Mouse (Mus musculus) Patski (cell line): ENCODE data around the gene Stard10. TPM values are rescaled to one million over a fixed set of nuclear protein-coding genes. Genes with fewer than 3 reads are reported as not detected.

Experiments
- ATAC-seq: fragments of 100-300 bp; one replicate; pipeline ENCODE4 v1.8.0; 2021
- CTCF ChIA-PET: fragments of 350-600 bp; sonication (Branson Sonifier 250); formaldehyde crosslinking; loops from one replicate; lab custom pipeline; 2022; ENCODE audit warnings: inconsistent platforms; lab: Charles Lee
- POLR2A ChIA-PET: fragments of 350-600 bp; sonication (Branson Sonifier 250); formaldehyde crosslinking; loops from one replicate; lab custom pipeline; 2022; ENCODE audit warnings: antibody characterized with exemption, inconsistent platforms; lab: Charles Lee
- DNase-seq: peaks from one replicate; pipeline ENCODE4 v3.0.0-alpha.2; 2011; ENCODE audit warnings: low read depth, low spot score
- H3K27me3 ChIP-seq: fragments of 371-371 bp; one replicate; pipeline ENCODE4 v1.5.1; 2021
- CTCF ChIP-seq: fragments of 100-300 bp; IDR thresholded peaks from one replicate; pipeline ENCODE4 v1.5.1; 2021
- in situ Hi-C: fragments of 300-500 bp; cut with MboI; formaldehyde crosslinking; loops from 3 replicates; pipeline ENCODE4 v1.11.1; 2018; ENCODE audit warnings: low pct_unique_long_range_greater_than_20kb, mixed read lengths
- polyA plus RNA-seq: library from polyadenylated mRNA; unstranded; gene quantifications from one replicate; pipeline ENCODE4 v1.2.3, GENCODE M21; 2021

The Stard10 gene
- polyA plus RNA-seq, 1 experiment from 2014 or later = 68.5 TPM

DNA sequence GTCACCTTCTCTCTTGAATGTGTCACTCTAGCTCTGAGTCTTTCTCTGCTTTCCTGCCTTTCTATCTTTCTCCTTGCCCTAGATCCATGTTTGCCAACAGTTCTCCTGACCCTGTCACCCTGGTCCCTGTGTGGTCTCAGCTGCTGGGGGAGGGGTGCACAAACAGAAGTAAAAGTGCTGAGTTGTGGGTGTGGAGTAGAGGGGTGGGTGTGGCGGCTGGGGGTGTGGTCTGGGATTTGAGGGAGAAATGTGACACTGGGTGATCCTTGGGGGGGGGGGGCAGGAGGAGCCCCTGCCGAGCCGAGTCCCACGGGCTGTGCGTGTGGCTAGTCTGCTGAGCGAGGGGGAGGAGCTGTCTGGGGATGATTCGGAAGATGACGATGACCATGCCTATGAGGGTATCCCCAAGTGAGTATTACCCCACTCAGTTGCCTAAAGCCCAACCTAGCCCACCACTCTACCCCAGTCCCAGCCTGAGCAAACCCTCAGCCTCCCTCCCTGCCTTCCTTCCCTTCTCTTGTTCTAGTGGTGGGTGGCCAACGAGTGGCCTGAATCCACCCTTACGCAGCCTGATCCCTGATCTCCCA lies 69.1 kb downstream of the Stard10 start:
- TF ChIP-seq CTCF = no peak
- CTCF ChIA-PET = no interaction called here
- POLR2A ChIA-PET = no interaction called here
- in situ Hi-C loops = no loop called here
- no peak for DNase-seq
- no peaks in the 10 kb centered on the region for H3K27me3 ChIP-seq
- no peak for ATAC-seq

DNA sequence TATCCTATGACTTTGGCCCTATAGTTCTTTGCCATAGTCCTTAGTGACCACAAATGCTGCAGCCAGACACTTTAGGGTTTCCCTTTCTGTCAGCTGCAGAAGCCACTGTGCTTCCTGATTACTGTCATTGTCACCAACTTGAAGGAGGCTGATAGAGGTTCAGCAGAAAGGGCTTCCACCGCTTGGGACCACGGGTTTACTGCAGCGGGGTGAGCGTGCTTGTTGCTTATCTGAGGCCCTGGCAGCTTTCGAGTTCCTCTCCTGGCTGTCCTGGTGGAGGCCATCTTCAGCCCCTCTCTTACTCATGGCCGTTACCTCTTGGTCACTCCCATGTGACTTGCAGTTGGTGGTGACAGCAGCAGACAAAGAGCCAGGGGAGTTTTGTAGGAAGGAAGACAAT lies 72.4 kb downstream of the Stard10 start:
- no peak for TF ChIP-seq CTCF
- DNase-seq = no peak
- ATAC-seq = no peak
- in situ Hi-C loops = no loop called here
- POLR2A ChIA-PET = no interaction called here
- no peaks in the 10 kb centered on the region for H3K27me3 ChIP-seq
- CTCF ChIA-PET = no interaction called here

DNA sequence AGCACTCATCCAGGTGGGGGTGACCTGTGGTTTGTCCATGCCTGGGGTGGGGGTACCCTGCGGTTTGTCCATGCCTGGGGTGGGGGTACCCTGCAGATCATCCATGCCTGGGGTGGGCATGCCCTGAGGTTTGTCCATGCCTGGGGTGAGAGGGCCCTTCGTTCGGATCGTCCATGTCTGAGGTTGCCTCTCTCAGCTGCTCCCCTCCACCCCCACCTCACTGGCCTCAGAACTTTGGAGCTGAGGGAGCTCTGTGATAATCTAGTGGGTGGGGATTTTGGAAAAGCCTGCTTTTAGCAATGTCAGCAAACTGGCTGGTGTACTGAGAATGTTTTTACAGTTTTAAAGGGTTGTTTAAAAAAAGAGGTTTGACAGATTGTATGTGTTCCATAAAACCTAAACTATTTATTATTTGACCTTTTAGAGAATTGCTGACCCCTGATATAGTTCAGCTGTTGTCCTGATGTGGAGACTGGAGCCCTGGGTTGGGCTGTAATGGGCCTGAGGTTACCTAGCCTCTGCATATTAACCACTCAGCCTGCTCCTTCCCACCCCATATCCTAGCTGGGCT lies 75.1 kb downstream of the Stard10 start:
- DNase-seq = no peak
- no peak for ATAC-seq
- in situ Hi-C loops = no loop called here
- CTCF ChIA-PET = interaction anchor here (0.9 to 1.2 kb wide), 2 partner anchors 21 kb away, joined by 3 read pairs; no protein-coding TSS in a partner anchor
- H3K27me3 ChIP-seq = no peaks in the 10 kb centered on the region
- POLR2A ChIA-PET = no interaction called here
- TF ChIP-seq CTCF = no peak

DNA sequence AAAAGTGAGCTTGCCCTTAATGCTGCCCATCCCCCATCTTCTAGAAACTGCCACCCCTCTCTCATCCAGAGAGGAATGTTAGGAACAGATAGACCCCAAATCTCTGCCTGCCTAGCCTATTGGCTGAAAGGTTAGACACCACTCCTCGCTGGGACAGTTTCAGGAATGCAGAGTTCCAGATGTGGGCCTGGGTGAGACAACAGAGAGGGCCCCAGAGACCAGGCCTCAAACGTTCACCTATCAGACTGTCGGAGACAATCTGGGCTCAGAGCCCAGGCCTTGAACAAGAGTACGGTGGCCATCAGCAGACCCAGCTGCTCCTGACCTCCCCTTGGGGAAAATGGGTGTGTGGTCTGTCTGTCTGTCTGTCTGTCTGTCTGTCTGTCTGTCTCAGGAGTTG lies 76.1 kb downstream of the Stard10 start:
- in situ Hi-C loops = no loop called here
- TF ChIP-seq CTCF = no peak
- CTCF ChIA-PET = interaction anchor here (1.2 kb wide), 1 partner anchor 20 kb away, joined by 3 read pairs; no protein-coding TSS in a partner anchor
- POLR2A ChIA-PET = interaction anchor here (0.6 kb wide), 1 partner anchor 75 kb away, joined by 3 read pairs; no protein-coding TSS in a partner anchor
- ATAC-seq = no peak
- DNase-seq = no peak
- no peaks in the 10 kb centered on the region for H3K27me3 ChIP-seq

GRCm38 (mm10) chr7:101393694-101394504 lies 77.0 kb downstream of the Stard10 start:
- no peak for DNase-seq
- no peaks in the 10 kb centered on the region for H3K27me3 ChIP-seq
- CTCF ChIA-PET = no interaction called here
- TF ChIP-seq CTCF = no peak
- POLR2A ChIA-PET = no interaction called here
- in situ Hi-C loops = no loop called here
- ATAC-seq = no peak

- TF ChIP-seq CTCF = no peak
- ATAC-seq = no peak
- DNase-seq = no peak
- POLR2A ChIA-PET = no interaction called here
- in situ Hi-C loops = no loop called here
- H3K27me3 ChIP-seq = no peaks in the 10 kb centered on the region
- CTCF ChIA-PET = no interaction called here
Observed at GRCm38 (mm10) chr7:101394569-101394968, 77.7 kb downstream of the Stard10 start.

- no peak for ATAC-seq
- H3K27me3 ChIP-seq = no peaks in the 10 kb centered on the region
- DNase-seq = no peak
- TF ChIP-seq CTCF = no peak
- CTCF ChIA-PET = no interaction called here
- POLR2A ChIA-PET = no interaction called here
- in situ Hi-C loops = no loop called here
Observed at GRCm38 (mm10) chr7:101395471-101395870, 78.6 kb downstream of the Stard10 start.

Other genes starting within 250 kb of the Stard10 start
- 14.0 TPM for gene Fchsd2, start 224.2 kb upstream of the Stard10 start, polyA plus RNA-seq
- 39.5 TPM for gene Atg16l2, start 14.8 kb upstream of the Stard10 start, polyA plus RNA-seq
- 31.1 TPM for gene Arap1, start 31.0 kb downstream of the Stard10 start, polyA plus RNA-seq
- gene Gm45837, start 93.8 kb downstream of the Stard10 start, polyA plus RNA-seq = 0.78 TPM
- gene Pde2a, start 104.6 kb downstream of the Stard10 start, polyA plus RNA-seq = 0.10 TPM